Mouse (Mus musculus): ENCODE measurements around the gene Qprt. TPM values are rescaled to one million over a fixed set of nuclear protein-coding genes. Genes with fewer than 3 reads are reported as not detected.
A peak's percentile ranks its signal among the peaks of the same experiment; 100 is the strongest.

The Qprt gene
- polyA plus RNA-seq, 1 experiment from 2014 or later: 2.5 TPM

DNA sequence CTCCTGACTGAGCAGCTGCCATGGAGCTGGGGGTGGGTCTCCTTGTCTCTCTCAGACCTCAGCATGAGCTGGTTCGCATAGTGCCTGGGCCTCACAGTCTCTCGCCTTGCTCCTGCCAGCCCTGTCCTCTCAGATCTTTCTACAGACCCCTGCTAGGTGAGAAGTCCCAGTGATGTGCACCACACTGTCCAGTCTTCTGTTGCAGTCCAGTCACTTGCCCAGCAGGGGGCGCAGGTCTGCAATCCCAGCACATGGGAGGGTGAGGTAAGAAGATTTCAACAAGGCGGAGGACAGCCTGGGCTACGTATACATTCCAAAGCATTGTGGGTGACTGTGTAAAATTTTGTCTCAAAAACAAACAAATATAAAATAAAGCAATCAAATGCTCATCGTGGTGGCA lies 10.6 kb downstream of the Qprt start:
- WGBS: 40% methylated on average over 6 of the region's 6 CpGs

DNA sequence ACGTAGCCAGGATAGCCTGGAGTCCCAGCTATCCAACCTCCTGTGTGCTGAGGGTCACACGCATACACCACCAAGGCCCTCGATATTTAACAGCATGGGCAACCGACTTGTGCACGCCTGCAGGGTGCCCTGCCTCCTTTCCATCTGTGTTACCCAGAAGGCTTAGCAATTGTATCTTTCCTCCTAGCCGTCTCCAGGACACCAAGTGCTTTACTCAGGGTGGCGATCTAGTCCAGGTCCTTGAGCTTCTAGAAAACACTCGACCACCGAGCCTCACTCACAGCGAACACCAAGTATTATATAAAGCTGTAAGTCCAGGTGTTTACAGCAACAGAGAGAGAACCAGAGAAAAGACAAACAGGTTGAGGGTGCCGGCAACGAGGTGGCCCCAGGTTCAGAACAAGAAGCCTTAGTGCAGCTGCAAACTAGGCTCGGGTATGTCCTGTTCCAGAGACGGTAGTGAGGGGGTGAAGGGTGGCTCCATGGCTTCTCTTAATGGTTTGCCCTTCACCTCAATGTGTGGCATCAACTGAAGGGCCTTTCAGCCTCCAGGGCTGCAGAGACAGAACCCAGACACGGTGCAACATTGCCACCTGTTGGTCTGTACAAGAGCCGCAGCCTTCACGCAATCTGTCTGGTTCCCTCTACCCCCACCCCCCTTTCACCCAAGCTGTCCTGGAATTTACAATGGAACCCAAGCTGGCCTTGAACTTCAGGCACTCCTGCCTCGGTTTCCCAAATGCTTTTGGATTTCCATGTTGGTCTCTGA lies 11.6 kb downstream of the Qprt start:
- ATAC-seq (replicated peaks; ENCODE audit: insufficient number of reproducible peaks, low FRiP score, low TSS enrichment, low read depth) (0 out of 2 replicates have a peak, but pooled peaks have one; percentile 40), DNase-seq (ENCODE audit: low spot score) (peak; percentile 85)
- no peak overlapping the region for H3K4me3 ChIP-seq (ENCODE audit: low read depth, low read length)
- H3K9ac ChIP-seq (replicated peaks; ENCODE audit: low read length): no peak overlapping the region
- H3K27ac ChIP-seq (replicated peaks; ENCODE audit: low read depth, low read length): no peak overlapping the region
- H3K4me2 ChIP-seq (ENCODE audit: low read depth, low read length): no peak overlapping the region
- 50% methylated on average over 18 of the region's 18 CpGs for whole genome bisulfite sequencing
- no peaks in the 10 kb centered on the region for H3K27me3 ChIP-seq (ENCODE audit: control insufficient read depth, insufficient read depth, low read length)
- H3K4me1 ChIP-seq (ENCODE audit: control insufficient read depth, insufficient read depth, low read length): no peaks in the 10 kb centered on the region
- H3K36me3 ChIP-seq (replicated peaks; ENCODE audit: control insufficient read depth, insufficient read depth, low read depth, low read length): no peaks in the 10 kb centered on the region
- H3K9me3 ChIP-seq (replicated peaks; ENCODE audit: control insufficient read depth, low read length): no peaks in the 10 kb centered on the region

More for the DNA sequence above, 10.6 kb downstream of the Qprt start:
- DNase-seq (ENCODE audit: low spot score) (peak; percentile 63), ATAC-seq (replicated peaks; ENCODE audit: insufficient number of reproducible peaks, low FRiP score, low TSS enrichment, low read depth) (no peak)
- Histone ChIP-seq H3K9ac (replicated peaks; ENCODE audit: low read length) (no peak overlapping the region), H3K27me3 (ENCODE audit: control insufficient read depth, insufficient read depth, low read length) (no peaks in the 10 kb centered on the region), H3K9me3 (replicated peaks; ENCODE audit: control insufficient read depth, low read length) (no peaks in the 10 kb centered on the region), H3K4me2 (ENCODE audit: low read depth, low read length) (no peak overlapping the region), H3K4me3 (ENCODE audit: low read depth, low read length) (no peak overlapping the region), H3K36me3 (replicated peaks; ENCODE audit: control insufficient read depth, insufficient read depth, low read depth, low read length) (no peaks in the 10 kb centered on the region), H3K27ac (replicated peaks; ENCODE audit: low read depth, low read length) (no peak overlapping the region), H3K4me1 (ENCODE audit: control insufficient read depth, insufficient read depth, low read length) (no peaks in the 10 kb centered on the region)

DNA sequence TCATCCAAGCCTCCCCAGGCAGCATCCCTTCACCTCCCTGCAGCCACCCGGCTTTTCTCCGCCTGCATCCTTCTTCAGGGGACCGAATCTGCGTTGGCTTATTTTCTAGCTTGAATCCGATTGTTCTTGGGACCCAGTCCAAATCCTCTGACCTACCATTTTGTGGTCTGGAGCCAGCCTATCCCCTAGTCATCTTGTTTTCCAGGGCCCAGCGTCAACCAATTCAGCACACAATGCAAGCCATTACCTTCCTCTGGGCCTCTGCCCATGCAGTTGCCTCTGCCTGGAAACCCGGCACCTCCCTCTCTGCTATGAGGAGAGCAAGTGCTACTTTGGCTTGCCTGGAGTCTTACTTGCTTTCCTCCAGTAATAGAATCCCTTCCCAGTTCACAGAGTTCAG lies 16.5 kb downstream of the Qprt start:
- no peak for DNase-seq (ENCODE audit: low spot score)

DNA sequence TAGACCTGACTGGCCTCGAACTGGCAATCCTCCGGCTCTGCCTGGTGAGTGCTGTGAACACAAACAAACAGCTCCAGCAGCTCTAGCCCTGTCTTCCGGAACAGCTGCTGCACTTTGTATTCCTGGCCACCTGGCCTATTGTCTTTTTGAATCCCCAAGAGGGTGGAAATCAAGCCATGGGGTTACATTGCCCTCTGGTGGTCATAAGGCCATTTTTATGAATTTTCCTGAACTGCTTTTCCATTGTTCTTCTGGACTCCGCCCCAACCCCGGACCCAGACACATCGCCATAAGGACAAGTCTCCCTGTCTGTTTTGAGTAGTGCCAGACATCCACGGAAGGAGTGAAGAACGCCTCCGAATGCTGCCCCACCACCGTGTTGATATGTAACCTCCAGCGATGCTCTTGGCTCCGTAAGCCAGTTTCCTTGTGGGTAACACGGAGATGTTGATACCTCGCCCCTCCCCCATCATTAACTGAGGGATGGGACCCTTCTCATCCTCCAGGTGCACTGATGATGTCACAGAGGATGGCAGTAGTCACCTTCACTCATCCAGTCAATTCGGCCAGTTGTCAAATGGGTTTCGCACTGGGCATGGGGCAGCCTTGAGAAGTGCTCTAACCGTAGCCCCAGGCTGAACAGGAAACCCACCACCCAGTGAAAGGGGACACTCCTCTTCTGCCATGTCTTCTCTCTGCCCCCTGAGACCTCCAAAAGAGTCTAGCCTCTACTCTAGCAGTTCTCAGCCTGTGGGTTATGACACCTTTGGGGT lies 17.3 kb downstream of the Qprt start:
- WGBS: 15% methylated on average over 17 of the region's 17 CpGs
- H3K36me3 ChIP-seq (replicated peaks; ENCODE audit: control insufficient read depth, insufficient read depth, low read depth, low read length): no peaks in the 10 kb centered on the region
- H3K4me1 ChIP-seq (ENCODE audit: control insufficient read depth, insufficient read depth, low read length): no peaks in the 10 kb centered on the region
- peak overlapping the region; percentile 77 for H3K9ac ChIP-seq (replicated peaks; ENCODE audit: low read length)
- peak overlapping the region; percentile 25; the same call in 1 of the 2 replicates for H3K4me3 ChIP-seq (ENCODE audit: low read depth, low read length)
- H3K9me3 ChIP-seq (replicated peaks; ENCODE audit: control insufficient read depth, low read length): no peaks in the 10 kb centered on the region
- DNase-seq (ENCODE audit: low spot score) (peak; percentile 93), ATAC-seq (replicated peaks; ENCODE audit: insufficient number of reproducible peaks, low FRiP score, low TSS enrichment, low read depth) (peak; percentile 73; the same call in 1 of the 2 replicates)
- H3K27me3 ChIP-seq (ENCODE audit: control insufficient read depth, insufficient read depth, low read length): no peaks in the 10 kb centered on the region
- H3K4me2 ChIP-seq (ENCODE audit: low read depth, low read length): peak overlapping the region; percentile 53
- H3K27ac ChIP-seq (replicated peaks; ENCODE audit: low read depth, low read length): no peak overlapping the region

More for the DNA sequence above, 16.5 kb downstream of the Qprt start:
- 67% methylated on average over 7 of the region's 7 CpGs for WGBS
- no peak overlapping the region for H3K4me3 ChIP-seq (ENCODE audit: low read depth, low read length)
- H3K4me1 ChIP-seq (ENCODE audit: control insufficient read depth, insufficient read depth, low read length): no peaks in the 10 kb centered on the region
- no peak overlapping the region for H3K27ac ChIP-seq (replicated peaks; ENCODE audit: low read depth, low read length)
- no peak for ATAC-seq (replicated peaks; ENCODE audit: insufficient number of reproducible peaks, low FRiP score, low TSS enrichment, low read depth)
- no peak overlapping the region for H3K4me2 ChIP-seq (ENCODE audit: low read depth, low read length)
- no peaks in the 10 kb centered on the region for H3K27me3 ChIP-seq (ENCODE audit: control insufficient read depth, insufficient read depth, low read length)
- no peaks in the 10 kb centered on the region for H3K36me3 ChIP-seq (replicated peaks; ENCODE audit: control insufficient read depth, insufficient read depth, low read depth, low read length)
- no peak overlapping the region for H3K9ac ChIP-seq (replicated peaks; ENCODE audit: low read length)
- H3K9me3 ChIP-seq (replicated peaks; ENCODE audit: control insufficient read depth, low read length): no peaks in the 10 kb centered on the region

DNA sequence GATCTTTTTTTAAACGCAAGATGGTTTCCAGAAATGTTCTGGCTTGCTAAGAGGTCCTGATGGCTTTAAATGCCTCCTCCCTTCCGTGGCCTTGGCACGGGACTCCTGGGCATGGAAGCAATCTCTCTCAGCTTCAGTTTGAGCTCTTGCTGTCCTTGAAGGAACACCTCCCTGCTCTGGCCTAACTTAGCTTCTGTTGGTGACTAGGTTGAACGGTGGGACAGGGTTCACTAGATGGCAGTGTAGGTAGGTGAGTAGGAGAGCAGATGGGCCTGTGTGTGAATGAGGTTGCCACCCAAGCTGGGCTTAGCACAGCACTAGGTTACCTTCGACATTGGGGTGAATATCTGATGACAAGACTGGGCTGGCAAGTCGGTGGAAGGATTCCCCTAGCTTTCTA lies 18.1 kb downstream of the Qprt start:
- H3K4me2 ChIP-seq (ENCODE audit: low read depth, low read length): no peak overlapping the region; the same call in 1 of the 2 replicates
- H3K4me1 ChIP-seq (ENCODE audit: control insufficient read depth, insufficient read depth, low read length): no peaks in the 10 kb centered on the region
- no peak overlapping the region; the same call in 1 of the 2 replicates for H3K9ac ChIP-seq (replicated peaks; ENCODE audit: low read length)
- no peaks in the 10 kb centered on the region for H3K36me3 ChIP-seq (replicated peaks; ENCODE audit: control insufficient read depth, insufficient read depth, low read depth, low read length)
- WGBS: 65% methylated on average over 6 of the region's 6 CpGs
- no peaks in the 10 kb centered on the region for H3K27me3 ChIP-seq (ENCODE audit: control insufficient read depth, insufficient read depth, low read length)
- no peak for ATAC-seq (replicated peaks; ENCODE audit: insufficient number of reproducible peaks, low FRiP score, low TSS enrichment, low read depth)
- no peak for DNase-seq (ENCODE audit: low spot score)
- H3K9me3 ChIP-seq (replicated peaks; ENCODE audit: control insufficient read depth, low read length): no peaks in the 10 kb centered on the region
- 0 out of 2 replicates have a peak overlapping the region, but pooled peaks have one; percentile 13 for H3K27ac ChIP-seq (replicated peaks; ENCODE audit: low read depth, low read length)
- no peak overlapping the region for H3K4me3 ChIP-seq (ENCODE audit: low read depth, low read length)

DNA sequence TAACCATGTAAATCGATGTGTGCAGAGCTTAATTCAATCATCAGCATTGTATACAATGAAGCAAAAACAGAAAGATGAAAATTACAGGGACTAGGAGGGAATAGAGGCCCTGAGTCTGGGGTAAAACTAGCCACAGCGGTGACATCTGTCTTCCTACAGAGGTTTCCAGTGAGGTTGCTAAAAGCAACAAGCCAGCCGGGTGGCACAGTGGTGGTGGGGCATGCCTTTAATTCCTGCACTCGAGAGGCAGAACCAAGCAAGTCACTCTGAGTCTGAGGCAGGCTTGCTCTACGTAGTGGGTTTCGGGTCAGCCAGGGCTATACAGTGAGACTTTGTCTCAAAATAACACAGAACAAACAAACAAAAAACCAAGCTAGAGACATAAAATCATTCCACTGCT lies 19.9 kb downstream of the Qprt start:
- no peaks in the 10 kb centered on the region for H3K36me3 ChIP-seq (replicated peaks; ENCODE audit: control insufficient read depth, insufficient read depth, low read depth, low read length)
- no peaks in the 10 kb centered on the region for H3K4me1 ChIP-seq (ENCODE audit: control insufficient read depth, insufficient read depth, low read length)
- WGBS: 76% methylated on average over 6 of the region's 6 CpGs
- no peak for DNase-seq (ENCODE audit: low spot score)
- H3K9me3 ChIP-seq (replicated peaks; ENCODE audit: control insufficient read depth, low read length): no peaks in the 10 kb centered on the region
- H3K27me3 ChIP-seq (ENCODE audit: control insufficient read depth, insufficient read depth, low read length): no peaks in the 10 kb centered on the region
- H3K9ac ChIP-seq (replicated peaks; ENCODE audit: low read length): no peak overlapping the region
- H3K4me3 ChIP-seq (ENCODE audit: low read depth, low read length): no peak overlapping the region
- no peak overlapping the region for H3K4me2 ChIP-seq (ENCODE audit: low read depth, low read length)
- H3K27ac ChIP-seq (replicated peaks; ENCODE audit: low read depth, low read length): no peak overlapping the region
- no peak for ATAC-seq (replicated peaks; ENCODE audit: insufficient number of reproducible peaks, low FRiP score, low TSS enrichment, low read depth)

DNA sequence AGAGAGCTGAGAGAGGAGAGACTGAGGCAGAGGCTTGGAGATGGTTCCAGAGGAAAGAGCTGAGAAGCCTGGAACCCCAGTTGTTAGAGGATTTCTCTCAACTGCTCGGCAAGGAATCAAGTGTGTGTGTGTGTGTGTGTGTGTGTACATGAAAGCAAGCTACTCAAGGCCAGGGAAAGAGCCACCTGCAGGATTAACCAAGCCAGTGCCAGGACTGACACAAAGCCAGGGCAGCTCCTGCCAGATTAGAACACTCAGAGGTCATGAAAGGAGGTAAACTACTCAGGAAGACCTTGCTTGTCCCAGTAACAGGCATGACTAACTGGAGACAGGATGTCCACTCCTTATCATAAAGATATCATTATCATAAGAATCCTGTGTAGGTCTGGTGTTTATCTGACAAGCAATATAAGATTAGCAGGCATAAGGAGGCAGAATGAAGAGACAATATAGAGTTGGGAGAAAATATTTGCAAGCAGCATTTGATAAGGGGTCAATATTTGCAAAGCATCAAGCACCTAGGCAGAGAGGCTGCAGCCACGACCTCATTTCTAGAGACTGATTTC lies 20.5 kb downstream of the Qprt start:
- H3K9ac ChIP-seq (replicated peaks; ENCODE audit: low read length): no peak overlapping the region
- no peak overlapping the region for H3K4me3 ChIP-seq (ENCODE audit: low read depth, low read length)
- H3K4me2 ChIP-seq (ENCODE audit: low read depth, low read length): no peak overlapping the region
- H3K27ac ChIP-seq (replicated peaks; ENCODE audit: low read depth, low read length): no peak overlapping the region
- no peaks in the 10 kb centered on the region for H3K36me3 ChIP-seq (replicated peaks; ENCODE audit: control insufficient read depth, insufficient read depth, low read depth, low read length)
- H3K4me1 ChIP-seq (ENCODE audit: control insufficient read depth, insufficient read depth, low read length): no peaks in the 10 kb centered on the region
- DNase-seq (ENCODE audit: low spot score) (no peak), ATAC-seq (replicated peaks; ENCODE audit: insufficient number of reproducible peaks, low FRiP score, low TSS enrichment, low read depth) (no peak)
- H3K9me3 ChIP-seq (replicated peaks; ENCODE audit: control insufficient read depth, low read length): no peaks in the 10 kb centered on the region
- H3K27me3 ChIP-seq (ENCODE audit: control insufficient read depth, insufficient read depth, low read length): no peaks in the 10 kb centered on the region
- WGBS: 51% methylated on average over 2 of the region's 2 CpGs

DNA sequence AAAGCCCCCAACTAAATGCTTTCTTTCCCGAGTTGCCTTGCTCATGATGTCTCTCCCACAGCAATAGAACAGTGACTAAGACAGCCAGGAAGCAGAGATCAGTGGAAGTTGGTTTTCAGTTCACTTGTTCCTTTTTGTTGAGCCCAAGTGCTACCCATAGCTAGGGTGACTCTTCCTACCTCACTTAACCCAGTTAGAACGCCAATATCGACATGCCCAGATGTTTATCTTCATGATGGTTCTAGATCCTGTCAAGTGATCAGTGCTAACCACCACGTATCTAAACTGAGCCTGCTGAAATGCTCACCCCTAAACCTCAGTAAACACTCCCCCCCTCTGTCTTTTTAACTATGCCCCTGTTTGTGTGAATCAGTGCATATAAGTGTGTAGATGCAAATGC lies 22.5 kb downstream of the Qprt start:
- DNase-seq (ENCODE audit: low spot score): no peak
- no peak overlapping the region for H3K4me3 ChIP-seq (ENCODE audit: low read depth, low read length)
- H3K27ac ChIP-seq (replicated peaks; ENCODE audit: low read depth, low read length): no peak overlapping the region
- H3K27me3 ChIP-seq (ENCODE audit: control insufficient read depth, insufficient read depth, low read length): no peaks in the 10 kb centered on the region
- no peaks in the 10 kb centered on the region for H3K36me3 ChIP-seq (replicated peaks; ENCODE audit: control insufficient read depth, insufficient read depth, low read depth, low read length)
- no peak overlapping the region for H3K4me2 ChIP-seq (ENCODE audit: low read depth, low read length)
- no peak overlapping the region for H3K9ac ChIP-seq (replicated peaks; ENCODE audit: low read length)
- H3K4me1 ChIP-seq (ENCODE audit: control insufficient read depth, insufficient read depth, low read length): no peaks in the 10 kb centered on the region
- ATAC-seq (replicated peaks; ENCODE audit: insufficient number of reproducible peaks, low FRiP score, low TSS enrichment, low read depth): no peak
- no peaks in the 10 kb centered on the region for H3K9me3 ChIP-seq (replicated peaks; ENCODE audit: control insufficient read depth, low read length)
- 87% methylated on average over 4 of the region's 4 CpGs for WGBS
